Comparison of ENCODE assay signal across 20 mouse cellular contexts in the genomic region with DNA sequence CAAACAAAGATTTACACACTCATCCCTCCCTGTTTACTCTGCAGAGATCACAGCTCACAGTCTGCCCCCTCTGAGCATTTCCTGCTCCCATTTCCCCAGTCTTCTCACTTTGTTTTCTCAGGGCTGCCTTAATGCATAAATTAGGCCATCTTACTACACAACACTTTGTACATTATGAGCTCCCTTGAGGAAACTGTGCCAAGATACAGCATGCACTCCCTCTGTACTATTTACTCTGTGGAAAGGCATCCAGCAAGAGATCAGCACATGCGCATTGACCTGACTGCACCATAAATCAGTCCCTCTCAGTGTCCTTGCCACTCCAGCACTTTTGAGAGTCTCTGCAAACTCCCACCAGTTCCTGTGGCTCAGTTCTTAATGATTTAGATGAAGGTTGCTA.
DNase-seq lines count a peak whose midpoint lies in the region; ATAC-seq lines count a peak whose summit lies in the region.
"Had no signal": no experiment of that assay in that cellular context is flagged by ENCODE, and none has a peak within 500 bp of the region (broad histone marks: within the 10 kb centered on the region; RNA-seq: fewer than 3 reads in every experiment).

No protein-coding gene starts in this region.

- H3K4me2 ChIP-seq in kidney, embryonic 14.5 days (replicated peaks; ENCODE audit: low read depth, low read length), result no peak overlapping the region
- H3K4me2 ChIP-seq in lung, embryonic 16.5 days (ENCODE audit: low read depth, low read length), result no peak overlapping the region
- H3K4me2 ChIP-seq: embryonic facial prominence, embryonic 15.5 days; hindbrain, embryonic 14.5 days; limb, embryonic 12.5 days had no signal

- H3K4me1 ChIP-seq in kidney, embryonic 14.5 days (ENCODE audit: control insufficient read depth, insufficient read depth, low read length), result 0 out of 2 replicates have a peak, but pooled peaks cover 5% of the 10 kb centered on the region
- H3K4me1 ChIP-seq in lung, embryonic 16.5 days (replicated peaks; ENCODE audit: control insufficient read depth, insufficient read depth, low read length), result peaks cover 12% of the 10 kb centered on the region
- H3K4me1 ChIP-seq: embryonic facial prominence, embryonic 15.5 days; limb, embryonic 12.5 days; midbrain, embryonic 10.5 days had no signal

- DNase-seq in adrenal gland, adult (ENCODE audit: inconsistent age in 2 of 2, low spot score in 1 of 2), result peak; percentile 53 to 62
- no peak for DNase-seq in adrenal gland, adult 18-20 months (ENCODE audit: low spot score in 2 of 2)
- DNase-seq in kidney, adult 8-10 months, result no peak
- DNase-seq in lung, postnatal 10 days, result no peak
- DNase-seq in lung, postnatal 36 days, result peak; percentile 68
- DNase-seq in T-cell, adult 2 months (ENCODE audit: low spot score), result no peak
- DNase-seq: cerebellum, adult 9-10 months; gastrocnemius, adult 2 months; heart, postnatal 4 days; right cerebral cortex, postnatal 14 days had no signal

- peak overlapping the region; percentile 0; the same call in 1 of the 2 replicates for H3K27ac ChIP-seq in kidney, embryonic 14.5 days (ENCODE audit: low read depth, low read length)
- H3K27ac ChIP-seq in lung, embryonic 16.5 days (ENCODE audit: low read length), result no peak overlapping the region
- H3K27ac ChIP-seq: embryonic facial prominence, embryonic 15.5 days; gastrocnemius, adult 2 months; hindbrain, embryonic 14.5 days; limb, embryonic 12.5 days; liver, embryonic 14.5 days; midbrain, embryonic 10.5 days had no signal

- 13% methylated on average over 1 of the region's 1 CpGs for WGBS in kidney, embryonic 14.5 days
- WGBS in lung, embryonic 16.5 days, result 65% methylated on average over 1 of the region's 1 CpGs

- no peaks in the 10 kb centered on the region for H3K36me3 ChIP-seq in kidney, embryonic 14.5 days (ENCODE audit: control insufficient read depth, insufficient read depth, low read length)
- H3K36me3 ChIP-seq in lung, embryonic 16.5 days (ENCODE audit: control insufficient read depth, insufficient read depth, low read length), result no peaks in the 10 kb centered on the region
- H3K36me3 ChIP-seq: embryonic facial prominence, embryonic 15.5 days; limb, embryonic 12.5 days; midbrain, embryonic 10.5 days had no signal

- no peak overlapping the region for H3K9ac ChIP-seq in kidney, embryonic 14.5 days (ENCODE audit: low read depth, low read length)
- no peak overlapping the region for H3K9ac ChIP-seq in lung, embryonic 16.5 days (ENCODE audit: low read length)
- H3K9ac ChIP-seq: embryonic facial prominence, embryonic 15.5 days; hindbrain, embryonic 14.5 days; limb, embryonic 12.5 days; liver, embryonic 14.5 days had no signal

- no peaks in the 10 kb centered on the region for H3K27me3 ChIP-seq in kidney, embryonic 14.5 days (ENCODE audit: control insufficient read depth, insufficient read depth, low read length)
- H3K27me3 ChIP-seq in lung, embryonic 16.5 days (ENCODE audit: control insufficient read depth, insufficient read depth, low read depth, low read length), result no peaks in the 10 kb centered on the region
- H3K27me3 ChIP-seq: embryonic facial prominence, embryonic 15.5 days; limb, embryonic 12.5 days had no signal

- H3K4me3 ChIP-seq in kidney, embryonic 14.5 days (ENCODE audit: low read length), result no peak overlapping the region
- H3K4me3 ChIP-seq in lung, embryonic 16.5 days (ENCODE audit: low read length), result no peak overlapping the region
- H3K4me3 ChIP-seq: embryonic facial prominence, embryonic 15.5 days; gastrocnemius, adult 2 months; limb, embryonic 12.5 days; midbrain, embryonic 10.5 days had no signal

- no peaks in the 10 kb centered on the region for H3K9me3 ChIP-seq in kidney, embryonic 14.5 days (ENCODE audit: control insufficient read depth, low read length)
- no peaks in the 10 kb centered on the region for H3K9me3 ChIP-seq in lung, embryonic 16.5 days (ENCODE audit: control insufficient read depth, low read length)
- H3K9me3 ChIP-seq: embryonic facial prominence, embryonic 15.5 days; limb, embryonic 12.5 days; midbrain, embryonic 10.5 days had no signal

- ATAC-seq in kidney, embryonic 14.5 days (ENCODE audit: low FRiP score, low TSS enrichment), result peak; percentile 89
- peak; percentile 57; the same call in 1 of the 2 replicates for ATAC-seq in lung, embryonic 16.5 days (ENCODE audit: low read depth)
- ATAC-seq: forebrain, embryonic 14.5 days; inflammation-experienced regulatory T-cells, adult 6 months; midbrain, embryonic 16.5 days had no signal

Comparison
In these comparisons a context has a peak if more than half of its experiments do, and no peak if none do; other contexts are left out.
1. DNase-seq: peak in adrenal gland, adult (2 of 2) and lung, postnatal 36 days (single experiment); none in adrenal gland, adult 18-20 months (0 of 2), kidney, adult 8-10 months (0 of 2), lung, postnatal 10 days (single experiment) and T-cell, adult 2 months (single experiment).